Mouse (Mus musculus) myocyte (in vitro differentiated cells): ENCODE measurements around the gene Camta1.

Experiments
- MAX ChIP-seq: IDR thresholded peaks from one replicate; pipeline ENCODE4 v1.6.1; 2011; ENCODE audit warnings: low read depth, mild to moderate bottlenecking, control low read depth
- MYOD1 ChIP-seq, 3 experiments: IDR thresholded peaks; one replicate each; pipeline ENCODE4 v1.6.1; 2011; ENCODE audit warnings: control low read depth in 2 of 3, low read depth in 2 of 3, mild to moderate bottlenecking in 2 of 3, moderate library complexity in 1 of 3; ENCODE audit not compliant: insufficient read length in 2 of 3, control insufficient read depth in 1 of 3
- MYOG ChIP-seq, 3 experiments: IDR thresholded peaks; one replicate each; pipeline ENCODE4 v1.6.1; 2011; ENCODE audit warnings: control low read depth in 2 of 3, low read depth in 2 of 3, mild to moderate bottlenecking in 2 of 3; ENCODE audit not compliant: insufficient read length in 2 of 3, control insufficient read depth in 1 of 3, insufficient read depth in 1 of 3
- POLR2A ChIP-seq: IDR thresholded peaks from one replicate; pipeline ENCODE4 v1.6.1; 2011; ENCODE audit warnings: low read depth, mild to moderate bottlenecking, control low read depth, moderate library complexity; ENCODE audit not compliant: insufficient read length
- POLR2AphosphoS2 ChIP-seq: IDR thresholded peaks from one replicate; pipeline ENCODE4 v1.6.1; 2011; ENCODE audit warnings: low read depth, control low read depth; ENCODE audit not compliant: insufficient read length
- REST ChIP-seq: IDR thresholded peaks from one replicate; pipeline ENCODE4 v1.6.1; 2011; ENCODE audit warnings: mild to moderate bottlenecking, control low read depth, moderate library complexity; ENCODE audit not compliant: insufficient read depth, insufficient read length
- USF1 ChIP-seq: IDR thresholded peaks from one replicate; pipeline ENCODE4 v1.6.1; 2011; ENCODE audit warnings: low read depth, mild to moderate bottlenecking, control low read depth, moderate library complexity

DNA sequence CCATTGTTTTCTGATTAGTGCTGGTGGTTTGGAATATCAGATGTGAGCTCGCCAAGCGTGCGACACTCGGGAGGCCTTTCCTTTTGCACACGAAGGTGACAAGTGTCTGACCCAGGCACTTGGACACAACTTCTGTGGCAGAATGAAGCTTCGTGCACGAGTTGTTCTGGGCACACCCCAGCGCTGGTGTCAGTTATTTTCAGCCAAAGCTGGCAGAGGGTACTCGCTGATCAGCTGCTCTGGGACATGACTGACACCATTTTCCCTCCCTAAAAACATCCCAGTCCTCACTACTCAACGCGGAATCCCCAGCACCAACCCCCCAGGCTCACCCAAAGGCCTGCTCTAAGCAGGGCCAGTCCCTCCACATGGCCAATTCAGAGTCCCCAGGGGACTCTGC, 423.8 kb downstream of the Camta1 start:
- TF ChIP-seq POLR2A (no peak), MYOG (IDR thresholded peaks at IDR 0.05; ENCODE audit: control insufficient read depth in 1 of 3, insufficient read depth in 1 of 3, insufficient read length in 2 of 3, low read depth in 2 of 3) (no peak), MAX (no peak), MYOD1 (IDR thresholded peaks at IDR 0.05; ENCODE audit: control insufficient read depth in 1 of 3, insufficient read length in 2 of 3, low read depth in 2 of 3) (no peak), USF1 (no peak), REST (no peak), POLR2AphosphoS2 (no peak)
